Mouse (Mus musculus): ENCODE results near the gene Hist1h2bk.

The Hist1h2bk gene

GRCm38 (mm10) chr13:22035267-22036148, at the start of gene Hist1h2bk, which contains the start of gene Hist1h2ah:
Hist1h2bk (plus strand) TSS chr13:22035870.
Hist1h2ah (minus strand) TSS chr13:22035568.
- DNase-seq: peak; percentile 90

GRCm38 (mm10) chr13:21992550-21992949, 43.1 kb upstream of the Hist1h2bk start:
- no peak for DNase-seq

GRCm38 (mm10) chr13:21993957-21994738, 41.5 kb upstream of the Hist1h2bk start:
- DNase-seq: no peak

GRCm38 (mm10) chr13:21994896-21995295, 40.8 kb upstream of the Hist1h2bk start:
- DNase-seq: no peak

- DNase-seq: no peak
These were observed 40.2 kb upstream of the Hist1h2bk start for GRCm38 (mm10) chr13:21995331-21995914.

GRCm38 (mm10) chr13:21996101-21996839, 39.4 kb upstream of the Hist1h2bk start:
- DNase-seq: no peak

- DNase-seq: no peak
These were observed 38.9 kb upstream of the Hist1h2bk start for GRCm38 (mm10) chr13:21996840-21997185.

GRCm38 (mm10) chr13:21997201-21997820, 38.4 kb upstream of the Hist1h2bk start:
- DNase-seq: no peak

GRCm38 (mm10) chr13:21997821-21998220, 37.8 kb upstream of the Hist1h2bk start:
- DNase-seq: no peak

- DNase-seq: no peak
These were observed 37.3 kb upstream of the Hist1h2bk start for GRCm38 (mm10) chr13:21998412-21998811.

GRCm38 (mm10) chr13:21999147-21999546, 36.5 kb upstream of the Hist1h2bk start:
- no peak for DNase-seq

GRCm38 (mm10) chr13:22001346-22001745, 34.3 kb upstream of the Hist1h2bk start:
- no peak for DNase-seq

GRCm38 (mm10) chr13:22001823-22002222, 33.8 kb upstream of the Hist1h2bk start:
- DNase-seq: no peak

GRCm38 (mm10) chr13:22005605-22006333, 29.9 kb upstream of the Hist1h2bk start:
- DNase-seq: peak; percentile 53

GRCm38 (mm10) chr13:22006334-22007120, 29.1 kb upstream of the Hist1h2bk start:
- peak; percentile 61 for DNase-seq

GRCm38 (mm10) chr13:22007121-22007510, 28.6 kb upstream of the Hist1h2bk start:
- DNase-seq: no peak

- DNase-seq: no peak
These were observed 27.8 kb upstream of the Hist1h2bk start for GRCm38 (mm10) chr13:22007872-22008271.

- no peak for DNase-seq
These were observed 27.0 kb upstream of the Hist1h2bk start for GRCm38 (mm10) chr13:22008707-22009106.

GRCm38 (mm10) chr13:22009642-22010041, 26.0 kb upstream of the Hist1h2bk start, which contains the start of gene Prss16:
Prss16 (minus strand) TSS chr13:22009742.
- DNase-seq: no peak

GRCm38 (mm10) chr13:22013716-22014115, 22.0 kb upstream of the Hist1h2bk start:
- no peak for DNase-seq

Data from kidney, postnatal 14 days (tissue).